Mouse (Mus musculus): Measurements from ENCODE around the gene Zxdc. TPM values are rescaled to one million over a fixed set of nuclear protein-coding genes. Genes with fewer than 3 reads are reported as not detected.

The Zxdc gene
- total and polyA plus RNA-seq, 3 experiments = 8.6 to 10.7 TPM; not detected in 1

DNA sequence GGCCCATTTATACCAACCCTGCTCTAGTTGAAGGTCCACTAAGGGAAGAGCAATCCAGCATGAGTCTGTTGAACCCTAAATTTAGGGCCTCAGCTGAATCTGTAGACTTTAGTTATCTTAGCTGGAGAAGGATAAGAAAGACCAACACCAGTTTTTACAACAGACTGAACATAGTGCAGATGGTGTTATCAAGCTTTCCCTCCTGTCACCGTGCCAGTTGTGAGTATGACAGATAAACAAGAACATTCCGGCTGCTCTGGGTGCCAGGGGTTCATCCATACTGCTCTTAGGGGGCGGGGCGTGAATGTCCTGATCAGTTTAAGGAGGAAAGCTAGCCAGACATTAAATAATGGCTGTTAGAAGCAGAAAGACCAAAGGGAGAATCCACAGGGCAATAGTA is 5.4 kb downstream of the Zxdc start (continued):
- TF ChIP-seq ETS1 (IDR thresholded peaks at IDR 0.05; ENCODE audit: low read depth, low read length) (peak; percentile 92), TAL1 (IDR thresholded peaks at IDR 0.05; ENCODE audit: low read length) (peak; percentile 78), CHD2 (IDR thresholded peaks at IDR 0.05; ENCODE audit: low read length) (no peak), HCFC1 (IDR thresholded peaks at IDR 0.05; ENCODE audit: low read depth, low read length) (no peak), POLR2AphosphoS2 (IDR thresholded peaks at IDR 0.05; ENCODE audit: low read length) (no peak)

- Histone ChIP-seq H3K27me3 (ENCODE audit: control insufficient read depth in 1 of 2, insufficient read depth in 2 of 2, low read length in 2 of 2) (no peaks in the 10 kb centered on the region), H3K27ac (ENCODE audit: control insufficient read depth, low read depth, low read length) (no peak overlapping the region), H3K4me3 (ENCODE audit: control insufficient read depth in 1 of 2, insufficient read depth in 1 of 2, low read depth in 2 of 2, low read length in 2 of 2) (no peak overlapping the region), H3K9ac (ENCODE audit: control insufficient read depth, low read depth, low read length, poor library complexity, severe bottlenecking) (no peak overlapping the region), H3K79me2 (ENCODE audit: control insufficient read depth, insufficient read depth, low read length, poor library complexity) (no peaks in the 10 kb centered on the region), H3K36me3 (ENCODE audit: control insufficient read depth in 1 of 2, insufficient read depth in 2 of 2, low read length in 2 of 2) (peaks cover 25 to 26% of the 10 kb centered on the region in 2 experiments), H3K4me1 (ENCODE audit: control insufficient read depth in 1 of 2, insufficient read depth in 2 of 2, low read length in 2 of 2) (peaks cover 17 to 18% of the 10 kb centered on the region in 2 experiments), H3K9me3 (replicated peaks; ENCODE audit: insufficient read depth, low read length) (no peaks in the 10 kb centered on the region)
- TF ChIP-seq TCF12 (IDR thresholded peaks at IDR 0.05; ENCODE audit: low read depth, low read length) = no peak
- no peak for DNase-seq (ENCODE audit: low read depth, low spot score)
Observed at GRCm38 (mm10) chr6:90377708-90378107, 8.4 kb downstream of the Zxdc start.

- Histone ChIP-seq H3K27me3 (ENCODE audit: control insufficient read depth in 1 of 2, insufficient read depth in 2 of 2, low read length in 2 of 2) (no peaks in the 10 kb centered on the region), H3K4me3 (ENCODE audit: control insufficient read depth in 1 of 2, insufficient read depth in 1 of 2, low read depth in 2 of 2, low read length in 2 of 2) (no peak overlapping the region), H3K4me1 (ENCODE audit: control insufficient read depth in 1 of 2, insufficient read depth in 2 of 2, low read length in 2 of 2) (no peaks in the 10 kb centered on the region), H3K9ac (ENCODE audit: control insufficient read depth, low read depth, low read length, poor library complexity, severe bottlenecking) (no peak overlapping the region), H3K36me3 (ENCODE audit: control insufficient read depth in 1 of 2, insufficient read depth in 2 of 2, low read length in 2 of 2) (peaks cover 0 to 19% of the 10 kb centered on the region in 2 experiments; a peak in 2 of 4 replicates), H3K79me2 (ENCODE audit: control insufficient read depth, insufficient read depth, low read length, poor library complexity) (no peaks in the 10 kb centered on the region), H3K27ac (ENCODE audit: control insufficient read depth, low read depth, low read length) (no peak overlapping the region), H3K9me3 (replicated peaks; ENCODE audit: insufficient read depth, low read length) (no peaks in the 10 kb centered on the region)
- DNase-seq (ENCODE audit: low read depth, low spot score) = no peak
- TF ChIP-seq ETS1 (IDR thresholded peaks at IDR 0.05; ENCODE audit: low read depth, low read length) = no peak
- TF ChIP-seq MEF2A (IDR thresholded peaks at IDR 0.05; ENCODE audit: extremely low read depth, insufficient replicate concordance, low read depth, low read length, poor library complexity, severe bottlenecking) = no peak
- no peak for TF ChIP-seq CTCF (IDR thresholded peaks at IDR 0.05 in 2 of 3, conservative IDR thresholded peaks at IDR 0.05 in 1 of 3; ENCODE audit: control insufficient read depth in 1 of 3, insufficient read depth in 1 of 3, low read depth in 2 of 3, low read length in 3 of 3, poor library complexity in 1 of 3, severe bottlenecking in 1 of 3)
- TF ChIP-seq ZC3H11A (IDR thresholded peaks at IDR 0.05; ENCODE audit: low read depth, low read length) = no peak
- no peak for TF ChIP-seq TBP (IDR thresholded peaks at IDR 0.05; ENCODE audit: low read depth, low read length)
- no peak for TF ChIP-seq CHD1 (IDR thresholded peaks at IDR 0.05; ENCODE audit: low read depth, low read length)
- TF ChIP-seq SIN3A (IDR thresholded peaks at IDR 0.05; ENCODE audit: low read length) = no peak
- TF ChIP-seq MYC (IDR thresholded peaks at IDR 0.05; ENCODE audit: low read depth, low read length) = no peak
- TF ChIP-seq POLR2AphosphoS2 (IDR thresholded peaks at IDR 0.05; ENCODE audit: low read length) = no peak
- TF ChIP-seq RAD21 (IDR thresholded peaks at IDR 0.05; ENCODE audit: low read depth, low read length) = no peak
Observed at GRCm38 (mm10) chr6:90381465-90381864, 12.2 kb downstream of the Zxdc start.

All from MEL (cell line).